Mouse (Mus musculus) layer of hippocampus, adult 11-12 months (tissue): ENCODE measurements around the gene Aspscr1.

ENCODE experiments used
- DNase-seq: peaks from one replicate; pipeline ENCODE4 v3.0.0; 2022; ENCODE audit warnings: low spot score

The Aspscr1 gene

GRCm38 (mm10) chr11:120672687-120673593 is at the start of gene Aspscr1:
Aspscr1 (plus strand) TSS chr11:120672973.
- DNase-seq: peak; percentile 93

GRCm38 (mm10) chr11:120623961-120624679 is 48.7 kb upstream of the Aspscr1 start:
- DNase-seq: peak; percentile 69

- peak; percentile 86 for DNase-seq
Measured at GRCm38 (mm10) chr11:120624680-120625111, 48.1 kb upstream of the Aspscr1 start.

GRCm38 (mm10) chr11:120625152-120625775 is 47.5 kb upstream of the Aspscr1 start, which contains the start of gene Sirt7:
Sirt7 (minus strand) TSS chr11:120625240.
- DNase-seq: no peak

GRCm38 (mm10) chr11:120626785-120627467 is 45.8 kb upstream of the Aspscr1 start:
- DNase-seq: no peak

- DNase-seq: no peak
Measured at GRCm38 (mm10) chr11:120627468-120628300, 45.1 kb upstream of the Aspscr1 start.

- DNase-seq: no peak
Measured at GRCm38 (mm10) chr11:120628601-120629340, 44.0 kb upstream of the Aspscr1 start.

- no peak for DNase-seq
Measured at GRCm38 (mm10) chr11:120629341-120629730, 43.4 kb upstream of the Aspscr1 start.

- DNase-seq: peak; percentile 9
Measured at GRCm38 (mm10) chr11:120629911-120630310, 42.9 kb upstream of the Aspscr1 start.

- peak; percentile 15 for DNase-seq
Measured at GRCm38 (mm10) chr11:120630401-120630871, 42.3 kb upstream of the Aspscr1 start.

- DNase-seq: peak; percentile 14
Measured at GRCm38 (mm10) chr11:120630881-120631725, 41.7 kb upstream of the Aspscr1 start.

GRCm38 (mm10) chr11:120631726-120632448 is 40.9 kb upstream of the Aspscr1 start:
- peak; percentile 3 for DNase-seq

GRCm38 (mm10) chr11:120632559-120633519 is 39.9 kb upstream of the Aspscr1 start:
- DNase-seq: peak; percentile 70

- peak; percentile 94 for DNase-seq
Measured at GRCm38 (mm10) chr11:120633520-120634343, 39.0 kb upstream of the Aspscr1 start, which contains the start of gene Mafg. Mafg (minus strand) TSS chr11:120633600.

- DNase-seq: no peak
Measured at GRCm38 (mm10) chr11:120634810-120635209, 38.0 kb upstream of the Aspscr1 start.

GRCm38 (mm10) chr11:120641255-120641654 is 31.5 kb upstream of the Aspscr1 start:
- no peak for DNase-seq
